Mouse (Mus musculus): ENCODE data around the gene Gm9044. TPM values are rescaled to one million over a fixed set of nuclear protein-coding genes. Genes with fewer than 3 reads are reported as not detected.

Gm9044 gene
- polyA plus RNA-seq, 1 experiment = not detected

Other genes starting within 250 kb of the Gm9044 start
- 2.7 and 9.5 TPM in 2 replicates for gene Mdm1, start 190.6 kb downstream of the Gm9044 start, polyA plus RNA-seq (2012; ENCODE audit: insufficient read depth, insufficient read length, missing spikeins)
- not detected in 2 replicates for gene Il22, start 127.5 kb downstream of the Gm9044 start, polyA plus RNA-seq (2012; ENCODE audit: insufficient read depth, insufficient read length, missing spikeins)
- not detected in 2 replicates for gene Gm32717, start 91.6 kb downstream of the Gm9044 start, polyA plus RNA-seq (2012; ENCODE audit: insufficient read depth, insufficient read length, missing spikeins)
- gene Gm32802, start 73.7 kb downstream of the Gm9044 start, polyA plus RNA-seq (2012; ENCODE audit: insufficient read depth, insufficient read length, missing spikeins) = not detected in 2 replicates
- not detected in 2 replicates for gene Iltifb, start 37.4 kb downstream of the Gm9044 start, polyA plus RNA-seq (2012; ENCODE audit: insufficient read depth, insufficient read length, missing spikeins)
- not detected in 2 replicates for gene Gm9040, start 5.4 kb downstream of the Gm9044 start, polyA plus RNA-seq (2012; ENCODE audit: insufficient read depth, insufficient read length, missing spikeins)
- not detected in 2 replicates for gene Gm9045, start 5.4 kb upstream of the Gm9044 start, polyA plus RNA-seq (2012; ENCODE audit: insufficient read depth, insufficient read length, missing spikeins)
- gene Gm9046, start 10.8 kb upstream of the Gm9044 start, polyA plus RNA-seq (2012; ENCODE audit: insufficient read depth, insufficient read length, missing spikeins) = not detected in 2 replicates
- gene Gm9048, start 16.3 kb upstream of the Gm9044 start, polyA plus RNA-seq (2012; ENCODE audit: insufficient read depth, insufficient read length, missing spikeins) = not detected in 2 replicates
- not detected in 2 replicates for gene Gm9049, start 21.7 kb upstream of the Gm9044 start, polyA plus RNA-seq (2012; ENCODE audit: insufficient read depth, insufficient read length, missing spikeins)
- not detected in 2 replicates for gene Ifng, start 108.6 kb upstream of the Gm9044 start, polyA plus RNA-seq (2012; ENCODE audit: insufficient read depth, insufficient read length, missing spikeins)

Measured in brown adipose tissue, adult 24 weeks (tissue).